Mouse (Mus musculus) thymus, adult 2 months (tissue): Measurements from ENCODE around the gene Usp39.

Experiments used
- CTCF ChIP-seq: fragments of 200-500 bp; IDR thresholded peaks from 2 replicates; pipeline ENCODE4 v1.5.1; 2012; ENCODE audit warnings: mild to moderate bottlenecking, control low read depth, low read length, moderate library complexity, borderline replicate concordance; ENCODE audit not compliant: control insufficient read depth, poor library complexity, insufficient read depth; ENCODE audit errors: extremely low read depth
- POLR2A ChIP-seq: fragments of 200-500 bp; IDR thresholded peaks from 2 replicates; pipeline ENCODE4 v1.6.1; 2012; ENCODE audit warnings: mild to moderate bottlenecking, low read length, control low read depth, moderate library complexity; ENCODE audit not compliant: control insufficient read depth, poor library complexity, insufficient read depth; ENCODE audit errors: extremely low read depth

- TF ChIP-seq CTCF (no peak), POLR2A (no peak)
These were observed 67.3 kb downstream of the Usp39 start for GRCm38 (mm10) chr6:72277508-72278166.
